Mouse (Mus musculus) limb, embryonic 13.5 days (tissue): Measurements from ENCODE around the gene Rdm1. TPM values are rescaled to one million over a fixed set of nuclear protein-coding genes. Genes with fewer than 3 reads are reported as not detected.
"Not testable (repeated sequence)": the region's sequence is repeated elsewhere in the genome, so short reads cannot be mapped to it uniquely, and the experiment has no call there.

Experiments used
- ATAC-seq: fragments of 200-750 bp; cut with Nextera tagmentation; 2 replicates; pipeline ENCODE4 v1.8.0; 2017; ENCODE audit warnings: low read depth, moderate number of reproducible peaks, moderate TSS enrichment; ENCODE audit not compliant: low FRiP score
- H3K27ac ChIP-seq: fragments of 300-500 bp; sonication (generic); 2 replicates; pipeline ENCODE4 v1.5.1; 2015; ENCODE audit warnings: inconsistent platforms, mild to moderate bottlenecking, moderate library complexity
- H3K27me3 ChIP-seq: fragments of 300-500 bp; sonication (generic); 2 replicates; pipeline ENCODE4 v1.6.1; 2015; ENCODE audit warnings: mild to moderate bottlenecking, inconsistent platforms
- H3K36me3 ChIP-seq: fragments of 300-500 bp; sonication (generic); 2 replicates; pipeline ENCODE4 v1.6.1; 2015; ENCODE audit warnings: inconsistent platforms, mild to moderate bottlenecking, moderate library complexity
- H3K4me1 ChIP-seq: fragments of 300-500 bp; sonication (generic); 2 replicates; pipeline ENCODE4 v1.6.1; 2015; ENCODE audit warnings: inconsistent platforms
- H3K4me2 ChIP-seq: fragments of 300-500 bp; sonication (generic); replicated peaks from 2 replicates; pipeline ENCODE4 v1.6.1; 2015; ENCODE audit warnings: inconsistent platforms, mild to moderate bottlenecking, moderate library complexity
- H3K4me3 ChIP-seq: fragments of 300-500 bp; sonication (generic); 2 replicates; pipeline ENCODE4 v1.5.1; 2015; ENCODE audit warnings: moderate library complexity, mild to moderate bottlenecking, inconsistent platforms
- H3K9ac ChIP-seq: fragments of 300-500 bp; sonication (generic); 2 replicates; pipeline ENCODE4 v1.6.1; 2015; ENCODE audit warnings: mild to moderate bottlenecking, inconsistent platforms
- H3K9me3 ChIP-seq: fragments of 300-500 bp; sonication (generic); 2 replicates; pipeline ENCODE4 v1.6.1; 2016; ENCODE audit warnings: inconsistent platforms
- WGBS: fragments of 180-500 bp; shearing (Covaris S2); methylation state at CpG from one replicate; pipeline ENCODE4 v1.1.7; 2015; 5-methylcytosine and 5-hydroxymethylcytosine counted together
- polyA plus RNA-seq: library from polyadenylated mRNA; unstranded; fragments of >200 nt; fragmentation: Nextera tagmentation; extraction: Ambion mirVana; gene quantifications from 2 replicates; pipeline ENCODE4 v1.2.1, GENCODE M21; 2015

Gene Rdm1
- polyA plus RNA-seq, 1 experiment from 2014 or later, result 47.4 TPM

GRCm38 (mm10) chr11:101620022-101620655, 6.9 kb upstream of the Rdm1 start:
- not testable (repeated sequence) for H3K27me3 ChIP-seq, H3K27ac ChIP-seq, H3K36me3 ChIP-seq, H3K9ac ChIP-seq, ATAC-seq, H3K4me3 ChIP-seq, H3K9me3 ChIP-seq, H3K4me2 ChIP-seq
- H3K4me1 ChIP-seq, result peaks cover 17% of the 10 kb centered on the region
- 85% methylated on average over 11 of the region's 11 CpGs for WGBS

GRCm38 (mm10) chr11:101626649-101626994, 373 bp upstream of the Rdm1 start:
- no peaks in the 10 kb centered on the region for H3K9me3 ChIP-seq
- peak overlapping the region; percentile 55 for H3K4me3 ChIP-seq
- 4% methylated on average over 8 of the region's 8 CpGs for WGBS
- ATAC-seq, result peak; percentile 6; the same call in 1 of the 2 replicates
- no peaks in the 10 kb centered on the region; the same call in none of the 2 replicates for H3K36me3 ChIP-seq
- H3K27ac ChIP-seq, result peak overlapping the region; percentile 99
- H3K9ac ChIP-seq, result peak overlapping the region; percentile 50
- peak overlapping the region; percentile 80 for H3K4me2 ChIP-seq
- 0 out of 2 replicates have a peak, but pooled peaks cover 7% of the 10 kb centered on the region for H3K4me1 ChIP-seq
- H3K27me3 ChIP-seq, result no peaks in the 10 kb centered on the region

- peak; percentile 69 for ATAC-seq
- 0% methylated on average over 33 of the region's 33 CpGs for WGBS
- peak overlapping the region; percentile 80 for H3K4me2 ChIP-seq
- H3K27ac ChIP-seq, result peak overlapping the region; percentile 99
- H3K9me3 ChIP-seq, result no peaks in the 10 kb centered on the region
- H3K27me3 ChIP-seq, result no peaks in the 10 kb centered on the region
- peak overlapping the region; percentile 75 for H3K9ac ChIP-seq
- H3K4me1 ChIP-seq, result 0 out of 2 replicates have a peak, but pooled peaks cover 7% of the 10 kb centered on the region
- H3K36me3 ChIP-seq, result peaks cover 5% of the 10 kb centered on the region
- peak overlapping the region; percentile 55 for H3K4me3 ChIP-seq
Observed at GRCm38 (mm10) chr11:101627857-101628559, 1.0 kb downstream of the Rdm1 start.

GRCm38 (mm10) chr11:101628733-101629417, 1.9 kb downstream of the Rdm1 start:
- peak overlapping the region; percentile 75; the same call in 1 of the 2 replicates for H3K9ac ChIP-seq
- H3K4me1 ChIP-seq, ATAC-seq, H3K9me3 ChIP-seq, H3K27me3 ChIP-seq, H3K27ac ChIP-seq: not testable (repeated sequence)
- WGBS, result 67% methylated on average over 4 of the region's 5 CpGs
- H3K4me2 ChIP-seq, result peak overlapping the region; percentile 80
- peak overlapping the region; percentile 55 for H3K4me3 ChIP-seq
- peaks cover 13% of the 10 kb centered on the region for H3K36me3 ChIP-seq

GRCm38 (mm10) chr11:101635660-101636059, 8.7 kb downstream of the Rdm1 start:
- 74% methylated on average over 10 of the region's 10 CpGs for WGBS

GRCm38 (mm10) chr11:101639761-101640160, 12.8 kb downstream of the Rdm1 start:
- Histone ChIP-seq H3K4me2 (no peak overlapping the region), H3K9ac (no peak overlapping the region), H3K4me3 (no peak overlapping the region), H3K36me3 (peaks cover 19% of the 10 kb centered on the region), H3K27me3 (no peaks in the 10 kb centered on the region), H3K27ac (no peak overlapping the region; the same call in 1 of the 2 replicates), H3K9me3 (no peaks in the 10 kb centered on the region), H3K4me1 (no peaks in the 10 kb centered on the region)
- no peak for ATAC-seq
- 90% methylated on average over 4 of the region's 4 CpGs for WGBS

More at GRCm38 (mm10) chr11:101635660-101636059, 8.7 kb downstream of the Rdm1 start:
- Histone ChIP-seq H3K27ac (no peak overlapping the region), H3K4me2 (no peak overlapping the region), H3K27me3 (no peaks in the 10 kb centered on the region), H3K9ac (no peak overlapping the region), H3K4me1 (no peaks in the 10 kb centered on the region), H3K4me3 (no peak overlapping the region), H3K9me3 (no peaks in the 10 kb centered on the region), H3K36me3 (peaks cover 38% of the 10 kb centered on the region)
- ATAC-seq, result no peak

- peak; percentile 70 for ATAC-seq
- 4% methylated on average over 53 of the region's 53 CpGs for WGBS
Observed at GRCm38 (mm10) chr11:101640857-101641709, 14.1 kb downstream of the Rdm1 start.

GRCm38 (mm10) chr11:101641710-101642642, 15.0 kb downstream of the Rdm1 start:
- Histone ChIP-seq H3K9ac (peak overlapping the region; percentile 62), H3K4me2 (peak overlapping the region; percentile 59)
- WGBS, result 4% methylated on average over 13 of the region's 26 CpGs

More at GRCm38 (mm10) chr11:101640857-101641709, 14.1 kb downstream of the Rdm1 start:
- H3K27me3 ChIP-seq, H3K36me3 ChIP-seq, H3K9me3 ChIP-seq, H3K4me1 ChIP-seq: not testable (repeated sequence)
- Histone ChIP-seq H3K4me3 (peak overlapping the region; percentile 40), H3K4me2 (peak overlapping the region; percentile 59), H3K27ac (peak overlapping the region; percentile 79; the same call in 1 of the 2 replicates), H3K9ac (peak overlapping the region; percentile 62)

GRCm38 (mm10) chr11:101642931-101643330, 15.9 kb downstream of the Rdm1 start:
- no peak for ATAC-seq
- 52% methylated on average over 5 of the region's 5 CpGs for WGBS

More at GRCm38 (mm10) chr11:101641710-101642642, 15.0 kb downstream of the Rdm1 start:
- H3K27ac ChIP-seq, result peak overlapping the region; percentile 79; the same call in 1 of the 2 replicates
- H3K36me3 ChIP-seq, H3K27me3 ChIP-seq, H3K4me1 ChIP-seq, H3K4me3 ChIP-seq, H3K9me3 ChIP-seq: not testable (repeated sequence)
- peak; percentile 86 for ATAC-seq

GRCm38 (mm10) chr11:101644591-101644990, 17.6 kb downstream of the Rdm1 start:
- H3K4me1 ChIP-seq, result no peaks in the 10 kb centered on the region
- H3K27me3 ChIP-seq, result no peaks in the 10 kb centered on the region
- no peaks in the 10 kb centered on the region for H3K36me3 ChIP-seq
- H3K9ac ChIP-seq, result no peak overlapping the region
- no peak overlapping the region for H3K4me3 ChIP-seq
- 63% methylated on average over 3 of the region's 3 CpGs for WGBS
- ATAC-seq, result no peak
- H3K4me2 ChIP-seq, result no peak overlapping the region
- H3K27ac ChIP-seq, result no peak overlapping the region
- H3K9me3 ChIP-seq, result no peaks in the 10 kb centered on the region

More at GRCm38 (mm10) chr11:101642931-101643330, 15.9 kb downstream of the Rdm1 start:
- Histone ChIP-seq H3K9ac (no peak overlapping the region), H3K27me3 (no peaks in the 10 kb centered on the region), H3K4me1 (no peaks in the 10 kb centered on the region), H3K36me3 (no peaks in the 10 kb centered on the region), H3K4me2 (no peak overlapping the region), H3K4me3 (no peak overlapping the region), H3K9me3 (no peaks in the 10 kb centered on the region), H3K27ac (no peak overlapping the region)

- not testable (repeated sequence) for H3K4me1 ChIP-seq, H3K27ac ChIP-seq, H3K27me3 ChIP-seq, H3K36me3 ChIP-seq, H3K4me3 ChIP-seq, H3K9ac ChIP-seq, H3K4me2 ChIP-seq, H3K9me3 ChIP-seq, ATAC-seq
- 2% methylated on average over 4 of the region's 4 CpGs for WGBS
Observed at GRCm38 (mm10) chr11:101645043-101645410, 18.0 kb downstream of the Rdm1 start.
